Mouse (Mus musculus) mesoderm, embryonic 11.5 days (tissue): ENCODE measurements around the gene Tex22.

Source experiments
- DNase-seq: peaks from one replicate; pipeline ENCODE4 v3.0.0-alpha.2; 2012; ENCODE audit warnings: low read depth, low spot score

The Tex22 gene

DNA sequence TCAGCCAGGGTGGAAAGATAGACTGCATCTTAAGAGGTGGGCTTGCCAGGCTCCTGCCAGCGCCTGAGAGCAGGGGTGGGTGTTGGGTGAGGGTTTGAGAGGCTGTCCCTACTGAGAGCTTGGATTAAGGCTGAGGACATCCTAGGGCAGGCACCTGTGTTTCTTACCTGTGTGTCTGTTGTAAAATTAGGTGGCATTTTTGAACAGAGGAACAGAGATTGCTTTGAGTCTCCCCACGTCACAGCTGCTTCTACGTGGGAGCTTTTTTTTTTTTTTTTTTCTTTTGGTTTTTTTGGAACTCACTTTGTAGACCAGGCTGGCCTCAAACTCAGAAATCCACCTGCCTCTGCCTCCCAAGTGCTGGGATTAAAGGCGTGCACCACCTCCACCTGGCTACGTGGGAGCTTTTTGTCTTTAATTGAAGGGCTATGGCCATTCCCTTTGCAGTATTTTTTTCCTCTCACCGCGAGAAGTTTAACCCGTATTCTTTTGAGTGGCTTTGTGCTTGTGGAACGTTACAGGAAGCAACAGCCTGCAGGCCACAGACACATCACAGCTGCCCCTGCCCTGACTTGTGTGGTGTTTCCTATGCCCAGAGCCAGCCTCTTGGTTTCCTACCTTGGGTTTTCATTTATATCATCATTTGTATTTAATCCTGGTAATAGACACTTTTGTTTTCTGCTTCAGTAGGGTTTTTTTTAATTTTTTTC lies 27.1 kb downstream of the Tex22 start:
- DNase-seq, result no peak

DNA sequence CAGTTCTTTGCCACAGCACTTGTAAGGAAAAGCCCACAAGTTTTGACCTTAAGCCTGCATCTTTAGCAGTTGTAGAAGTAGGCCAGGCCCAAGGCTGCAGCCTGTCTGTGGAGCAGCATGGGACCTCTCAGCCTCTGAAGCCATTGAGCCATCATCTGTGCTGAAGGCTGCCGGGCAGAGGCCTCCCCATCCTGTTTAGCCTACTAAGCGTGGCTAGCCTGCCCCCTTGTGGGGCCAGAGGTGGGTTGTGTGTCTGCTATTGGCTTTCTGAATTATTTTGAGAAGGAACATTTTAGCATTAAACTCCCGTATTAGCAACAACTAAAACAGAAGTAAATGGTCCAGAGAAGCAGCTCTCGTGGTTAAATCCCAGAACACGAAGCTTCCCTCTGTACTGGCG lies 28.2 kb downstream of the Tex22 start:
- DNase-seq, result peak; percentile 35

DNA sequence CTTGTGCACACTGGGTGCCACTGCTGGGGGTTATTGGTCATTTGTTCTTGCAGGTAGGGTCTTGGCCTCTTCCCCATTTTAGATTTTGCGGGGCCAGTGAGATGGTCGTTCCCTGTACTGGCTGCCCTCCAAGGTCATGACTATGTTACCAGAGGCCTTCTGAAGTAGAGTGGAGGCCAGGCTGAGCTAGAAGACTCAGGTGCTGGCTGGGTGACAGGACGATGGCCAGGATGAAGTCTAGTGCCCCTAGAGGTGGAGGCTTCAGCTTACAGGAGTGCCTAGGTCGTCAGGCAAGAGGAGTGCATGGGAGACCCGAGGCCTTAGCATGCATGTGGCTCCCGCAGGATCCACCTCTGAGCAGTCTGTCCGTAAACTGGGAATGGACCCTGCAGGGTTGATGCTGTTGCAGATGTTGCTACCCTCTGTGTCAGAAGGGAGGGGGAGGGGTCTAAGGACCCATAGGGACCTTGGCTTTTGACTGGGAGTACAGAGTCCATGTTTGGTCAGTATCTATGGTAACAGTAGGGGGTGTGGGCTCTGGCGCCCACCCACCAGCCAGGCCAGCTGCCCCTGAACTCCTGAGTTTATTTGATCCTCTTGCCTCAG lies 29.6 kb downstream of the Tex22 start:
- no peak for DNase-seq

DNA sequence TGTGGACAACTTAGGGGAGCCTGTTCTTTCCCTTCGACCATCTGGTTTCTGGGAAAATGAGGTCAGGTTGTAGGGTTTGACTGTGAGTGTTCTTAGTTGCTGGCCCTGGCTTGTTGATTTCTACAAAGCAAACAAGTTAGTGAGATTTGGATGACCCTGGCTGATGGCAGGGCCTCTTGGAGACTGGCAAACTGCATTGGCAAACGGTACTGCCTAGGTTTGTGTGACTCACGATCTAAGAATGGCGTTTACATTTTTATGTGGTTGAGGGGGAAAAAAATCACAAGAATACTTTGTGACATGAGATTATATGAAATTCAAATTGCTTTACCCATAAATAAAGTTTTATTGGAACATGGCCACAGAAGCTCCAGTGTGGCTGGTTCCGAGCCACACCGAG lies 32.1 kb downstream of the Tex22 start:
- DNase-seq, result no peak

DNA sequence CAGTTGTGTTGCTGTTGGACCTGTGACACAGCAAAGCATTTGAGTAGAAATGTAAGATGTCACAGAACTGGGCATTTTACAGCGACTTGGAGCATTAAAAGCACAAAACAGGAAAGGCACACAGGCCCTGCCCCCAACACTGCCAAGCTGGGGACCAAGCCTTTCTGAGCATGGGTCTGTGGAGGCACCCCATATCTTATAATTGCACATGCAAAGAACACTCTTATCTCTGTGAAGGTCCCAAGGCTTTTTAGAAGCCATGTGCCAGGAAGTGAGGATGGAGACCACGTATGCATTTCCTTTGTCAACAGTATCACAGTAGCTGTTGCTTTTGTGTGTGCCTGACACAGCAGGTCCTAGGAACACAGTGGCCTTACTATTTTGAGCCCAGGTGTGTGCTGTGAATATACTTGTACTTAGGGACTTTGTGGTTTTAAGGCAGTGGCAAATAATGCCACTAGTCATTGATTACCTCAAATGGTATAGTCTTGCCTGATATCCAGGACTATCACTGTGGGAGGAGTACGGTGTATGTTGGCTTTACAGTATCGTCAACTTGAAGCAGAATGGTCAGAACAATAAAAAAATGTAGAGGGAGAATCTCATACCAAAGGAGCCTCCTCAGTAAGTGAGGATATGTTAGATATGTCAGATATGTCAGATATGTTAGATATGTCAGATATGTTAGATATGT lies 33.3 kb downstream of the Tex22 start:
- no peak for DNase-seq

DNA sequence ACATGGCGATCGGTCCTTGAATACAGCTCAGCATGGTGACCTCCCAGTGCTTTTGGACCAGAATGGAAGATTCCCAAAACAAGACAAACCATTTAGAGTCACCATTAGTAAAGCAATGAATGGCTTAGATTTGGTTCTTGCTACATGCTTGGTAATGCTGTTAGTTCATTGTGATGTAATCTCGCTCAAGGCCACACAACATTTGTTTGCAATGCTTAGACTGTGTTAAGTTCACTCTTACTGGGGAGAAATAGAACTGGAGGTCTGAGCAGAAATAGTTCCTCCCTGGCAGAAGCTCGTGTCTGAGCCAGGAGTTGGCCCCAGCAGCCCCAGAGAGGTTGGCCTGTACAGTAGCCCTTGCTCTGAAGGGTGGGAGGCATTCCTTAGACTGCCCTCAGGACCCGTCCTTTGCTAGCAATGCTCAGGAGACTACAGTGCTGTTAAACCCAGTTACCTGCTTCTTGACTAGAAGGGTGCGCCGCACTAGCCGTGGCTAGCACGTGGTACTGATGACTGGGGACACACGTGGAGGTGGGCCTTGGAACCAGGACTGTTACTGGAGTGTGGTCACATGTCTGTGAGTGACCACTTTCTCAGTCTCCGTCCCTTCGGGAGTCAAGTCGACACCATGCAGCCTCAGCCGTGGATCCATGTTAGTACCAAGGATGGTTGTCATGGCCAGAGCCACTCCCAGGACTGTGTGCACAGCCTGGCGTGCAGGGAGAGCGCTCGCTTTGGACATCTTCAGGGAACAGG lies 34.4 kb downstream of the Tex22 start:
- no peak for DNase-seq

DNA sequence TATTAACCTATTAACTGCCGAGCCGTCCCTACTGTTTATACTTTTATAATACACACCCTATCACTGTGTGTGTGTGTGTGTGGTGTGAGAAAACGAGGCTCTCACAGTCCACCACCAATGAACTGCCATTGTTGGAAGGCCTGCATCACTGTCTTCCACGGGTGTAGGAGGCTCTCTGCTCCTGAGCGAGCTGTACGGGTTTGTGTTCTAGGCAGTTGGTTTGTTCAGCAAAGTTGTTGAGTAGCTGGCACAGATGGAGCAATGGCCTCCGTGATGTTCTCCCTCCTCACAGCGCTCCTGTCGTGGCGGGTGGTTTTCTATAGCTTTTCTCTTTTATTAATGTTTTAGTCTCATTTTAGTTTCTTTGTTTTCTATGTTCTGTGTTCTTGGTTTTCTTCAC lies 35.5 kb downstream of the Tex22 start:
- DNase-seq, result no peak

DNA sequence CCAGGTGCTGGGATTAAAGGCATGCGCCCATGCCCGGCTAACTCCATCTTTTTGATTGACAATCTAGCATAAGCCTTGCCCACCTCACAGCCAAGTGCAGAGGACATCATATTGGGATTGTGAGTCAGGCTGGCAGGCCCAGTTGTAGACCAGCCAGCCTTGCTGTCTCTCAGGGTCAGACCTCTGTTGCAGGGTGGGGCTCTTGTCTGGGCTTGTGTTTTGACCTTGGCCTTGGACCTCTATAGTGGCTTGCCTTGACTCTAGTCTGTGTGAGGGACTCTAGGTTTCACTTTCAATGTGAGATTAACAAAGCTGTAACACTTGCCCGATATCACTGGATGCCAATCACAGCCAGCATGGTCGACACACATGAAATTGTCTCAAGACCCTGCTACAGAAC lies 39.8 kb downstream of the Tex22 start:
- DNase-seq, result no peak

DNA sequence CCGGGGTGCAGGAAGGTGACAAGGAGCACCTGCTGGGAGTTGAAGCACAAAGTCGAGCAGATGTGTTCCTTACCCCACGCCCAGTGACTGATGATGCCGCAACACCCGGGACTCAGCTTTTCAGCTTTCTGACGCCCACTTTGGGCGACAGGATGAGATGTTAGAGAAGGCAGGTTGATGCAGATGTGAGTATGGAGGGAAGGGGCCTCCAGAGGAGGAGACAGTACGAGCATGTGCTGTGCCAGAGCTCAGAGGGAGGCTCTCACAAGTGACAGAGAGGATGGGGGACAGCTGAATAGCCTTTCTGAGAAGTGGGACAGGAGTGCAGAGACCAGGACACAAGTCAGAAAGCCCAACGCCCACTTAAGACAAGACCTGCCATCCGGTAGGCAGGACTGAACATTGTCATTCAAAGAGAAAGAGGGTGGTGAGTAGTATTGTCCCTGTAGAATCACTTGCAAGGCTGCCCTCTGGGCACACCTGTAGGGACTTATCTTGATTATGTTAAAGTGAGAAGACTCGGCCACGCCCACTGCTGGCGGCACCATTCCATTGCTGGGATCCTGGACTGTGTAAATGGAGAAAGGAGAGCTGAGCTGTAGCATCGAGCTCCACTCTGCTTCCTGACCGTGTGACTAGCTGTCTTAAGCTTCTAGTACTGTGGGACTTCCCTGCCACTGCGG lies 40.7 kb downstream of the Tex22 start:
- DNase-seq, result no peak

DNA sequence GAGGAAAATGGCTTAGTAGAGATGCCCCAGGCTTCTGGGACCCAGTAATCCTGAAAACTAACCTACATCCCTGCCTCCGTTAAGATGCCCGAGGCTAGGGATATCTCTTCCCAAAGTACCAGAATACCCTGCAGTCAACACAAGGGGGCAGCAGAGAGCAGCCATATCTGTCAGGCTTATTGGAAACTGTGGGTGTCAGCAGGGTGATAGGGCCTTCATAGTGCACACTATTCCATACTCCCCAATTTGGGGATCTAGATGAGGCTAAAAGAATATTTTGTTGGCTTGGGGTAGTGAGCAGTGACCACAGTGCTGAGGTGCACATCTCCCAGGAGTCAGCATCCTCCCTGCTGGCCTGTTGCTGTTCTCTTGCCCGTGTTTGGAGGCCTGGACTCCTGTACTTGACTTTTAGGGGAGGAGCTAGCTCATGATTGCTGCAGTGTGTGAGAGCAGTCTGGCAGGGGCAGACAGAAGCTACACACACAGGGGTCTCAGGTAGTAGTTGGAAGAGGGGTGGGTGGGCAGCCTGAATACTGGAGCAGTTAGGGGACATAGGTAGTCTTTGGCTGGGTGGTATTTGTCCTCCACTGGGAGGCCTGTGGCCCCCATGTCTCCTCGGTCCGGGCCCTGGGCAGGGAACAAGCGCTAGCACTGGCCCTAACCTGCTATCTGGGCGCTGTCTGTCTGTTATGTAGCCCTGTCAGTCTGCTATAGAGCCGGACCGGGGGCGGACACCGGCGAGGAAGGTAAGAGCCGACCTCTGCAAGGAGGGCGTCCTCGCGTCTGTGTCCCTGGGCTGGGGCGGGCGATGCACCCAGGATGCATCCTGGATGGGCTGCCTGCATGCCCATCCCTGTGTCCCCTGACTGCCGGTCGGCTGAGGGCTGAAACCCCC lies 45.5 kb downstream of the Tex22 start:
- DNase-seq, result peak; percentile 81

DNA sequence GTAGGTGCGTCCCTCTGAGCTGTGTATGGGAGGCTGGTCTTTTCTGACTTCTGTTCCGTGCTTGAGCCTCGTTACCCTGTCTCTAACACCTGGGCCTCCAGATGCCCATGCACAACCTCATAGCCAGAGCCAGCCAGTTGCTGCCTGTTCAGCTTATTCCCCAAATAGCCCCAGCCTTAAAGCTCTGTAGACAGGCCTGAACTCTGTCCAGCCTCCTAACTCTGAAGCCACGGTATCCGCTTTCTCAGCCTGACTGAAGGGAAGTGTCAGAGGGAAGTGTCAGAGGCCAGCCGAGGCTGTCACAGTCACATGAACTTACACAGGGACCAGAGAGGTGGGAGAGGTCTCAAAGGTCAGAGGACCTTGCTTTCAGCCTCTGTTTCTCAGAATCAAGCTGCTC lies 50.4 kb downstream of the Tex22 start:
- no peak for DNase-seq

DNA sequence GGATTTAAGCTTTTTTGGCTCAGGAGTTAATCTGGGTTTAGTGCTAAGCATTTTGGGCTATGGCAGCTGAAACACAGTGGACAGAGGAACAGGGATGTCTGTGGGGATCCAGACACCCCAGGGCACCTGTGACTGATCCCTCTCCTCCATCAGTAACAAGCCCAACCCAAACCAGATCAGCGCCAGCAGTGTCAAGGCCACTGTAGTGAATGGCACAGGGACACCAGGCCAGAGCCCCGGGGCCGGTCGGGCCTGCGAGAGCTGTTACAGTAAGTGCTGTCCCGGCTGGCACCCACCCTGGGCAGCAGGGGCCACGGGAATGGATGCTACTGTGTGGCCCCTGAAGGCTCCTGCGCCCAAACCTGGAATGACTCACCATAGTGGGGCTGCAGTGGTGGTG lies 56.4 kb downstream of the Tex22 start:
- no peak for DNase-seq

DNA sequence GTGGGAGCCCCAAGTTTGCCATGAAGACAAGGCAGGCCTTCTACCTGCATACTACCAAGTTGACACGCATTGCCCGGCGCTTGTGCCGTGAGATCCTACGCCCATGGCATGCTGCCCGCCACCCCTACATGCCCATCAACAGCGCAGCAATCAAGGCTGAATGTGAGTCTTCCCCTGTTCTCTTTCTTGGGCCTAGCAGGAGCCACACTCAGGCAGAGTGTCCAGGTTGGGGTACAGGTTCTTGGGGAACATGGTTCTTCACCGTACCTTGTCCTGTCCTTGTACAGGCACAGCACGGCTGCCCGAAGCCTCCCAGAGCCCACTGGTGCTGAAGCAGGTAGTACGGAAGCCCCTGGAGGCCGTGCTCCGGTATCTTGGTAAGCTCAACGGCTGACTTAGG lies 57.3 kb downstream of the Tex22 start:
- no peak for DNase-seq

DNA sequence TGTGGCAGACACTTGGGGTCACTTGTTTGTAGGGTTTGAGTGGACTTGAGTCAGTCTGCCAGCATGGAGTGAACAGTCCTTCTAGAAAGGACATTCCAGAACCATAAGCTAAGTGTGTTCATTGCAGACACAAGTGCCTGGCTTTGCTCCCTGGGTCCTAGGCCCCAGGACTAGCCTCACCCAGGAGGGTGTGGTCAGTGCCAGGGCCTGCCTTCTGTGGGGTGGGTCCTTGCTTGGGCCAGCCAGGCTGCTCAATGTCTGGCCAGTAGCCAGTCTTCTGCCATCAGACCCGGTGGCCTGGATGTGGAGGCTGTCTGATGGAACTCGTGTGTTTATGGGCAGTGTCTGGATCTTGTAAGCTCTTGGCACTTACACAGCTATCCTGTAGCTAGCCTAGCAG lies 58.3 kb downstream of the Tex22 start:
- no peak for DNase-seq

DNA sequence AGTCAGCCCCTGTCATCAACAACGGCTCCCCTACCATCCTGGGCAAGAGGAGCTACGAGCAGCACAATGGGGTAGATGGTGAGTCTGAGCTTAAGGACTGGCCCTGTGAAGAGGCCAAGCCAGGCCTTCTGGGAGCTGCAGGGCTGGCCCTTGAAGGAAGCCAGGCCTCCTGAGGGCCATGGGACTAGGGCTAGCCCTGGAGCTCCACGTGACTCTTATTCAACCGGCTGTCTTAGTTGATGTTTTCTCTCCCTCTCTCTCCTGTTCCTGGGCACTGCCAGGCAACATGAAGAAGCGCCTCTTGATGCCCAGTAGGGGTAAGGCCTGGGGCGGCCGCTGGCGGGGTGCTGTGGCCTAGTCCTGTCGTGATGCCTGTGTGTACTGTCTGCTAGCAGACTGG lies 59.0 kb downstream of the Tex22 start:
- DNase-seq, result no peak

DNA sequence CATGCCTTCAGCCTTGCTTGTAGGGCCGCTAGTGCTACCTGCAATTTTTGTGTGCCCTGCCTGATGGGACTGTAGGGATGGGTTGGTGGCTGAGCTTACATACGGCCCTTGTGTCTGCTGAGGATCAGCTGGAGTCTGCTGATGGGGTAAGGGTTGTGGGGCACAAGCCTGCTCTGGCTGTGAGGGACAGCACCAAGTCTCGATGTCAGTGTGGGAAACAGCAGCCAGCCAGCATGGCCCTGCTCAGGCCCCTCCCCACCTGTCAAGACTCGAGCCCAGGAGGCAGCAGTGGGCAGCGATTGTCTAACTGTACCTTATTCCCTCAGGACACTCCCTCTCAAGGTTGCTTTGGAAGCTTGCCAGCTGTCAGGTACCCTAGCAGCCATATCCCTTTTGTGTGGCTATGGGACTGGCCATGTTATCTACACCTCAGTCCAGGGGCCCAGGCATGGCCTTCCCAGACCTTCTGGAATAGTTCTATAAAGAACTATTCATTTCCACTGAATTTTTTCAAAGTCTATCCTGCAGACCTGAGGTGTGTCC lies 59.6 kb downstream of the Tex22 start:
- no peak for DNase-seq

DNA sequence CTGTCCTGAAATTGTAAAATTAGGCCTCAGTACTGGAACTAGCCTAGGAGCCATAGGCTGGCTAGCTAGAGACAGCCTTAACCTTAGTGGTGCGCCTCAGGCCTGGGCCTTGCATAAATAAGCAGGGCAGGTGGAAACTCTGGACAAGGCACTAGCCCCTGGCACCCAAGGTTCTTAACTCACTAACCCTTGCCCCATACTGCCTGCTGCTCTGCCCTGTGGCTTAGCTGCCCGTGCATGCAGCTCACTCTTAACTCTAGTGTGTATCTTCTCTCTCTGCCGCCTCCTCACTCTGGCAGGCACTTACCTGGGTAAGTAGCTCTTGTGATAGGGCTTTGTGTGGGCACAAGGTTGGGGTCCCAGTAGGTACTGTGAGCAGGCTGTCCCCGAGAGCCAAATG lies 60.2 kb downstream of the Tex22 start:
- no peak for DNase-seq

DNA sequence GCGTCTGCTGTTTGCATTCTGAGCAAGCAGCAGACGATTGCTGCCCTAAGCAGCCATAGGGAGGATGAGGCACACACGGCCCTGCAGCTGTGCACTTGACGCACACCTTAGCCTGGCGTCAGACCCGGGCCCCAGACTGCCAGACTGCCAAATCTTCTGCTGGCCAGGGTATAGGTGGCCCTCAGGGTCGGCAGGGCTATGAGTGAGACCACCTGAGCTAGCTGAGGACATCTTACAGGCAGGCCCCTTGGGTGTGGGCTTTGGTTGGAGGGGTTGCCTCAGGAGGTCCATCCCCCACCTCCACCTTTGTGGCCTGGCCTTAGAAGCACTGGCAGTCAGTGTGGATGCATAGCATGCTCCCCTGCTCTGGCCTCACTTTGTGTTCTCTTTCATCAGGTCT lies 61.1 kb downstream of the Tex22 start:
- DNase-seq, result no peak

DNA sequence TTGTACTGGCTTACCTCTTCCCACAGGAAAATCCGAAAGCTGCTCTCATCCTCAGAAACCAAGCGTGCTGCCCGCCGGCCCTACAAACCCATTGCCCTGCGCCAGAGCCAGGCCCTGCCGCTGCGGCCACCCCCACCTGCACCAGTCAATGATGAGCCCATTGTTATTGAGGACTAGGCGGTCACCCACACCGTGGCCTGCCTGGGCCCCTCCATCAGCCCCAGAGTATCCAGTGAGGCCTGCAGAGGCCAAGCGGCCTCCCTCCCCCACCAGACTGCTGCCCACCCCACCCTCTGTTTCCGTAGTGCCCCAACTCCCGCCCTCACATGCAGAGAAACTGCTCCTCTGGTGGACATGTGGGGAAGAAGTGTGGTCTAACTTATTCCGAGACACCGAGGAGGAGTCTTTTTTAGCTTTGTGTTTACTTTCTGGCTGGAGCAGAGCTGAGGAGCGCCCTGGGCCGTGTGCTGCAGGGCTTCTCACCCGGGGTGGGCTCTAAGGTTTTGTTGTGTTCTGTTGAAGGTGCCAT lies 62.3 kb downstream of the Tex22 start:
- no peak for DNase-seq
